In genomic region chr11:80518421-80519367, GRCm38 (mm10) we compare ENCODE assay signal across 8 mouse cellular contexts. TPM values are rescaled to one million over a fixed set of nuclear protein-coding genes. Genes with fewer than 3 reads are reported as not detected.
DNase-seq lines count a peak whose midpoint lies in the region; ATAC-seq lines count a peak whose summit lies in the region.

No protein-coding gene starts in this region.

- peak overlapping the region; percentile 90 for H3K27ac ChIP-seq in forebrain, embryonic 12.5 days
- H3K27ac ChIP-seq in neural tube, embryonic 12.5 days: peak overlapping the region; percentile 8; the same call in 1 of the 2 replicates
- H3K27ac ChIP-seq in heart, embryonic 12.5 days (ENCODE audit: poor library complexity, severe bottlenecking): no peak overlapping the region

- H3K4me3 ChIP-seq in forebrain, embryonic 12.5 days (replicated peaks): no peak overlapping the region
- H3K4me3 ChIP-seq in neural tube, embryonic 12.5 days: no peak overlapping the region
- H3K4me3 ChIP-seq in heart, embryonic 12.5 days: no peak overlapping the region

- WGBS in forebrain, embryonic 12.5 days: 26% methylated on average over 9 of the region's 9 CpGs
- 25% methylated on average over 9 of the region's 9 CpGs for WGBS in neural tube, embryonic 12.5 days
- 47% methylated on average over 9 of the region's 9 CpGs for WGBS in heart, embryonic 12.5 days

- H3K27me3 ChIP-seq in forebrain, embryonic 12.5 days: 0 out of 2 replicates have a peak, but pooled peaks cover 3% of the 10 kb centered on the region
- 0 out of 2 replicates have a peak, but pooled peaks cover 4% of the 10 kb centered on the region for H3K27me3 ChIP-seq in neural tube, embryonic 12.5 days (replicated peaks)
- no peaks in the 10 kb centered on the region for H3K27me3 ChIP-seq in heart, embryonic 12.5 days (replicated peaks)

- H3K36me3 ChIP-seq in forebrain, embryonic 12.5 days (replicated peaks): no peaks in the 10 kb centered on the region
- no peaks in the 10 kb centered on the region for H3K36me3 ChIP-seq in neural tube, embryonic 12.5 days
- no peaks in the 10 kb centered on the region for H3K36me3 ChIP-seq in heart, embryonic 12.5 days

- H3K4me1 ChIP-seq in forebrain, embryonic 12.5 days: peaks cover 49% of the 10 kb centered on the region
- peaks cover 22% of the 10 kb centered on the region for H3K4me1 ChIP-seq in neural tube, embryonic 12.5 days
- H3K4me1 ChIP-seq in heart, embryonic 12.5 days (replicated peaks): peaks cover 30% of the 10 kb centered on the region

- no peaks in the 10 kb centered on the region for H3K9me3 ChIP-seq in forebrain, embryonic 12.5 days
- H3K9me3 ChIP-seq in neural tube, embryonic 12.5 days: no peaks in the 10 kb centered on the region
- no peaks in the 10 kb centered on the region for H3K9me3 ChIP-seq in heart, embryonic 12.5 days (replicated peaks)

- peak overlapping the region; percentile 29 for H3K4me2 ChIP-seq in forebrain, embryonic 12.5 days
- peak overlapping the region; percentile 27 for H3K4me2 ChIP-seq in neural tube, embryonic 12.5 days (replicated peaks)
- H3K4me2 ChIP-seq in heart, embryonic 12.5 days: no peak overlapping the region

- ATAC-seq in forebrain, embryonic 12.5 days (ENCODE audit: low FRiP score): peak; percentile 96
- peak; percentile 95 for ATAC-seq in neural tube, embryonic 12.5 days (ENCODE audit: low FRiP score, low read depth)
- ATAC-seq in activated CD4-positive, CD25-positive, alpha-beta regulatory T cell, adult 4 months: no peak
- no peak for ATAC-seq in heart, embryonic 12.5 days (ENCODE audit: insufficient number of reproducible peaks, low FRiP score)

- H3K9ac ChIP-seq in forebrain, embryonic 12.5 days: no peak overlapping the region
- no peak overlapping the region for H3K9ac ChIP-seq in neural tube, embryonic 12.5 days
- no peak overlapping the region for H3K9ac ChIP-seq in heart, embryonic 12.5 days

- peak; percentile 35 for DNase-seq in cerebellum, adult 9-10 months
- DNase-seq in cerebellum, adult 8-10 months: no peak
- DNase-seq in layer of hippocampus, postnatal 10 days (ENCODE audit: low spot score in 2 of 2): peak; percentile 67 to 69
- no peak for DNase-seq in testis, postnatal 14 days (ENCODE audit: low spot score)

RNA-seq across cellular contexts. Expression of gene Cdk5r1, which starts 41.9 kb away (rescaled TPM):
- 54.0 and 63.9 TPM in 2 replicates for polyA plus RNA-seq in forebrain, embryonic 12.5 days (2016; fragmentation: Nextera tagmentation; extraction: Ambion mirVana)
- total RNA-seq in layer of hippocampus, postnatal 10 days (2021): 100 to 1,000 TPM; 277 to 285 TPM
- polyA plus RNA-seq in neural tube, embryonic 12.5 days (2016; fragmentation: Nextera tagmentation; extraction: Ambion mirVana): 73.1 and 74.2 TPM in 2 replicates
- polyA plus RNA-seq in activated CD4-positive, CD25-positive, alpha-beta regulatory T cell, adult 4 months (2017; shearing (Covaris generic)): under 1 TPM; 0.89 to 0.98 TPM
- polyA plus RNA-seq in heart, embryonic 12.5 days (2016; fragmentation: Nextera tagmentation; extraction: Ambion mirVana): 0.50 and 0.56 TPM in 2 replicates

Comparison
In these comparisons a context has a peak if more than half of its experiments do, and no peak if none do; other contexts are left out.
1. DNase-seq: peak in cerebellum, adult 9-10 months (single experiment) and layer of hippocampus, postnatal 10 days (2 of 2); none in cerebellum, adult 8-10 months (single experiment) and testis, postnatal 14 days (single experiment).
2. ATAC-seq: peak in forebrain, embryonic 12.5 days (single experiment) and neural tube, embryonic 12.5 days (single experiment); none in activated CD4-positive, CD25-positive, alpha-beta regulatory T cell, adult 4 months (single experiment) and heart, embryonic 12.5 days (single experiment).
3. RNA of gene Cdk5r1, which starts 41.9 kb away (polyA plus RNA-seq): 73.1 to 74.2 TPM in neural tube, embryonic 12.5 days and 54.0 to 63.9 TPM in forebrain, embryonic 12.5 days; 0.89 to 0.98 TPM in activated CD4-positive, CD25-positive, alpha-beta regulatory T cell, adult 4 months and 0.50 to 0.56 TPM in heart, embryonic 12.5 days; every median in the first group is over 10 times any median in the second.